Mouse (Mus musculus) G1E (cell line): Measurements from ENCODE around the gene Tsg101. TPM values are rescaled to one million over a fixed set of nuclear protein-coding genes. Genes with fewer than 3 reads are reported as not detected.

Experiments used
- ATAC-seq: 2 replicates; pipeline ENCODE4 v1.8.0; 2016; ENCODE audit warnings: mild to moderate bottlenecking; ENCODE audit not compliant: insufficient number of reproducible peaks, poor library complexity, low FRiP score, severe bottlenecking; ENCODE audit errors: extremely low read depth
- DNase-seq: peaks from one replicate; pipeline ENCODE4 v3.0.0; 2012; ENCODE audit warnings: low spot score
- H3K27me3 ChIP-seq: 2 replicates; pipeline ENCODE4 v1.6.1; 2012; ENCODE audit warnings: mild to moderate bottlenecking, low read length, inconsistent platforms; ENCODE audit not compliant: insufficient read depth
- H3K36me3 ChIP-seq: replicated peaks from 2 replicates; pipeline ENCODE3; 2012; ENCODE audit warnings: mild to moderate bottlenecking, inconsistent platforms
- H3K4me1 ChIP-seq: 2 replicates; pipeline ENCODE4 v1.6.1; 2012; ENCODE audit warnings: low read depth, low read length, inconsistent platforms, mixed read lengths; ENCODE audit not compliant: insufficient read depth
- H3K4me3 ChIP-seq: 2 replicates; pipeline ENCODE4 v1.5.1; 2012; ENCODE audit warnings: low read depth, mild to moderate bottlenecking, inconsistent platforms, low read length, moderate library complexity, mixed read lengths
- H3K9me3 ChIP-seq: replicated peaks from 2 replicates; pipeline ENCODE4 v1.6.1; 2012; ENCODE audit warnings: inconsistent platforms
- CTCF ChIP-seq: IDR thresholded peaks from 2 replicates; pipeline ENCODE4 v1.5.1; 2012; ENCODE audit warnings: low read depth, low read length, inconsistent platforms, mixed read lengths
- GATA1 ChIP-seq: IDR thresholded peaks from 2 replicates; pipeline ENCODE4 v1.6.1; 2012; ENCODE audit warnings: borderline replicate concordance, low read length, inconsistent platforms, mixed read lengths
- GATA2 ChIP-seq: IDR thresholded peaks from 2 replicates; pipeline ENCODE4 v1.6.1; 2012; ENCODE audit warnings: low read depth, low read length, inconsistent platforms, borderline replicate concordance
- POLR2AphosphoS5 ChIP-seq: IDR thresholded peaks from 2 replicates; pipeline ENCODE4 v1.6.1; 2012; ENCODE audit warnings: low read depth, low read length, inconsistent platforms; ENCODE audit not compliant: insufficient replicate concordance
- TAL1 ChIP-seq: conservative IDR thresholded peaks from 2 replicates; pipeline ENCODE4 v1.6.1; 2012; ENCODE audit warnings: low read depth, low read length, inconsistent platforms, mixed read lengths
- polyA plus RNA-seq: library from polyadenylated mRNA; stranded (reverse); fragments of >175 nt; gene quantifications from 2 replicates; pipeline ENCODE4 v1.2.3, GENCODE M21; 2012
- total RNA-seq, 2 experiments: library from RNA; stranded (forward) in 1 of 2; stranded (reverse) in 1 of 2; fragments of 200-1000 nt in 1 of 2; fragments of >200 nt in 1 of 2; fragmentation: Nextera tagmentation in 1 of 2; gene quantifications; 2 replicates each; pipeline ENCODE4 v1.2.3; 2014 to 2017

Tsg101 gene
- total and polyA plus RNA-seq, 3 experiments, result 42.9 to 166 (median 50.9) TPM

GRCm38 (mm10) chr7:46840326-46840725, 79.4 kb downstream of the Tsg101 start:
- DNase-seq (no peak), ATAC-seq (no peak)
- Histone ChIP-seq H3K27me3 (peaks cover 23% of the 10 kb centered on the region), H3K9me3 (no peaks in the 10 kb centered on the region), H3K4me1 (peaks cover 47% of the 10 kb centered on the region), H3K4me3 (no peak overlapping the region), H3K36me3 (no peaks in the 10 kb centered on the region)
- TF ChIP-seq CTCF (no peak), TAL1 (no peak), GATA1 (no peak), GATA2 (no peak), POLR2AphosphoS5 (no peak)

GRCm38 (mm10) chr7:46839861-46840260, 79.9 kb downstream of the Tsg101 start:
- Histone ChIP-seq H3K27me3 (peaks cover 23% of the 10 kb centered on the region), H3K4me3 (no peak overlapping the region), H3K36me3 (no peaks in the 10 kb centered on the region), H3K9me3 (no peaks in the 10 kb centered on the region), H3K4me1 (peaks cover 46% of the 10 kb centered on the region)
- no peak for DNase-seq
- ATAC-seq, result no peak
- TF ChIP-seq TAL1 (no peak), CTCF (no peak), GATA1 (no peak), GATA2 (no peak), POLR2AphosphoS5 (no peak)

GRCm38 (mm10) chr7:46839446-46839845, 80.3 kb downstream of the Tsg101 start:
- Histone ChIP-seq H3K27me3 (peaks cover 23% of the 10 kb centered on the region), H3K4me3 (no peak overlapping the region), H3K4me1 (peaks cover 46% of the 10 kb centered on the region), H3K9me3 (no peaks in the 10 kb centered on the region), H3K36me3 (no peaks in the 10 kb centered on the region)
- DNase-seq (no peak), ATAC-seq (no peak)
- TF ChIP-seq GATA1 (no peak), TAL1 (no peak), POLR2AphosphoS5 (no peak), GATA2 (no peak), CTCF (no peak)

Other genes with a start within 250 kb of the Tsg101 start
- 171 and 201 TPM in 2 replicates for gene Tph1, start 247.4 kb downstream of the Tsg101 start, total RNA-seq (2014; fragmentation: Nextera tagmentation)
- 386 and 387 TPM in 2 replicates for gene Tph1, start 247.4 kb downstream of the Tsg101 start, total RNA-seq (2017)
- gene Tph1, start 247.4 kb downstream of the Tsg101 start, polyA plus RNA-seq, result 2.1 and 3.6 TPM in 2 replicates
- 34.4 and 48.6 TPM in 2 replicates for gene Saal1, start 209.3 kb downstream of the Tsg101 start, total RNA-seq (2014; fragmentation: Nextera tagmentation)
- gene Saal1, start 209.3 kb downstream of the Tsg101 start, total RNA-seq (2017), result 23.9 and 28.1 TPM in 2 replicates
- gene Saal1, start 209.3 kb downstream of the Tsg101 start, polyA plus RNA-seq, result 4.4 and 4.6 TPM in 2 replicates
- gene Saa3, start 204.3 kb downstream of the Tsg101 start, total RNA-seq (2014; fragmentation: Nextera tagmentation), result not detected in 2 replicates
- 1.0 TPM in 1 of 2 replicates, not detected in the other for gene Saa3, start 204.3 kb downstream of the Tsg101 start, total RNA-seq (2017)
- not detected in 2 replicates for gene Saa3, start 204.3 kb downstream of the Tsg101 start, polyA plus RNA-seq
- gene Saa4, start 187.4 kb downstream of the Tsg101 start, total RNA-seq (2014; fragmentation: Nextera tagmentation), result not detected in 2 replicates
- not detected in 2 replicates for gene Saa4, start 187.4 kb downstream of the Tsg101 start, total RNA-seq (2017)
- not detected in 2 replicates for gene Saa4, start 187.4 kb downstream of the Tsg101 start, polyA plus RNA-seq
- not detected in 2 replicates for gene Saa1, start 177.0 kb downstream of the Tsg101 start, total RNA-seq (2014; fragmentation: Nextera tagmentation)
- not detected in 2 replicates for gene Saa1, start 177.0 kb downstream of the Tsg101 start, total RNA-seq (2017)
- not detected in 2 replicates for gene Saa1, start 177.0 kb downstream of the Tsg101 start, polyA plus RNA-seq
- not detected in 2 replicates for gene Saa2, start 168.2 kb downstream of the Tsg101 start, total RNA-seq (2014; fragmentation: Nextera tagmentation)
- gene Saa2, start 168.2 kb downstream of the Tsg101 start, total RNA-seq (2017), result not detected in 2 replicates
- not detected in 2 replicates for gene Saa2, start 168.2 kb downstream of the Tsg101 start, polyA plus RNA-seq
- 20.4 and 30.4 TPM in 2 replicates for gene Hps5, start 123.9 kb downstream of the Tsg101 start, total RNA-seq (2014; fragmentation: Nextera tagmentation)
- gene Hps5, start 123.9 kb downstream of the Tsg101 start, total RNA-seq (2017), result 34.9 and 40.4 TPM in 2 replicates
- gene Hps5, start 123.9 kb downstream of the Tsg101 start, polyA plus RNA-seq, result 2.1 and 2.7 TPM in 2 replicates
- 189 and 225 TPM in 2 replicates for gene Gtf2h1, start 123.9 kb downstream of the Tsg101 start, total RNA-seq (2014; fragmentation: Nextera tagmentation)
- gene Gtf2h1, start 123.9 kb downstream of the Tsg101 start, total RNA-seq (2017), result 275 and 302 TPM in 2 replicates
- 101 and 108 TPM in 2 replicates for gene Gtf2h1, start 123.9 kb downstream of the Tsg101 start, polyA plus RNA-seq
- 2,069 and 2,225 TPM in 2 replicates for gene Ldha, start 78.5 kb downstream of the Tsg101 start, total RNA-seq (2014; fragmentation: Nextera tagmentation)
- 1,859 and 1,927 TPM in 2 replicates for gene Ldha, start 78.5 kb downstream of the Tsg101 start, total RNA-seq (2017)
- 2,214 and 2,274 TPM in 2 replicates for gene Ldha, start 78.5 kb downstream of the Tsg101 start, polyA plus RNA-seq
- not detected in 2 replicates for gene Ldhc, start 58.8 kb downstream of the Tsg101 start, total RNA-seq (2014; fragmentation: Nextera tagmentation)
- not detected in 2 replicates for gene Ldhc, start 58.8 kb downstream of the Tsg101 start, total RNA-seq (2017)
- gene Ldhc, start 58.8 kb downstream of the Tsg101 start, polyA plus RNA-seq, result not detected in 2 replicates
- gene Uevld, start 38.6 kb upstream of the Tsg101 start, total RNA-seq (2014; fragmentation: Nextera tagmentation), result 14.5 and 18.1 TPM in 2 replicates
- 8.1 and 8.6 TPM in 2 replicates for gene Uevld, start 38.6 kb upstream of the Tsg101 start, total RNA-seq (2017)
- 0.11 and 0.18 TPM in 2 replicates for gene Uevld, start 38.6 kb upstream of the Tsg101 start, polyA plus RNA-seq
- gene Gm9999, start 63.6 kb upstream of the Tsg101 start, total RNA-seq (2014; fragmentation: Nextera tagmentation), result not detected in 2 replicates
- 0.76 TPM in 1 of 2 replicates, not detected in the other for gene Gm9999, start 63.6 kb upstream of the Tsg101 start, total RNA-seq (2017)
- gene Gm9999, start 63.6 kb upstream of the Tsg101 start, polyA plus RNA-seq, result not detected in 2 replicates
- gene Spty2d1, start 88.4 kb upstream of the Tsg101 start, total RNA-seq (2014; fragmentation: Nextera tagmentation), result 36.4 and 41.9 TPM in 2 replicates
- gene Spty2d1, start 88.4 kb upstream of the Tsg101 start, total RNA-seq (2017), result 22.2 and 24.4 TPM in 2 replicates
- 6.0 and 6.7 TPM in 2 replicates for gene Spty2d1, start 88.4 kb upstream of the Tsg101 start, polyA plus RNA-seq
- 7.1 TPM in 1 of 2 replicates, not detected in the other for gene Tmem86a, start 130.6 kb upstream of the Tsg101 start, total RNA-seq (2014; fragmentation: Nextera tagmentation)
- gene Tmem86a, start 130.6 kb upstream of the Tsg101 start, total RNA-seq (2017), result not detected in 2 replicates
- 0.04 and 0.05 TPM in 2 replicates for gene Tmem86a, start 130.6 kb upstream of the Tsg101 start, polyA plus RNA-seq
- gene Ptpn5, start 213.7 kb upstream of the Tsg101 start, total RNA-seq (2014; fragmentation: Nextera tagmentation), result not detected in 2 replicates
- 0.06 and 0.11 TPM in 2 replicates for gene Ptpn5, start 213.7 kb upstream of the Tsg101 start, total RNA-seq (2017)
- gene Ptpn5, start 213.7 kb upstream of the Tsg101 start, polyA plus RNA-seq, result not detected in 2 replicates